Mouse (Mus musculus) cerebellum, adult 2 months (tissue): ENCODE data around the gene 4921524J17Rik.

Source experiments
- CTCF ChIP-seq: fragments of 200-500 bp; IDR thresholded peaks from 2 replicates; pipeline ENCODE4 v1.5.1; 2011; ENCODE audit warnings: low read depth, mild to moderate bottlenecking, control low read depth, low read length, moderate library complexity, borderline replicate concordance; ENCODE audit not compliant: insufficient read depth
- POLR2A ChIP-seq: fragments of 200-500 bp; IDR thresholded peaks from 2 replicates; pipeline ENCODE4 v1.6.1; 2011; ENCODE audit warnings: low read length, control low read depth, borderline replicate concordance; ENCODE audit not compliant: insufficient read depth

GRCm38 (mm10) chr8:85434817-85435216 lies 2.2 kb upstream of the 4921524J17Rik start:
- no peak for TF ChIP-seq CTCF
- TF ChIP-seq POLR2A, result no peak
